In genomic region chr5:115488841-115489698, GRCm38 (mm10) we compare ENCODE assay signal across 7 mouse cellular contexts. TPM values are rescaled to one million over a fixed set of nuclear protein-coding genes. Genes with fewer than 3 reads are reported as not detected.
DNase-seq lines count a peak whose midpoint lies in the region; ATAC-seq lines count a peak whose summit lies in the region.

No protein-coding gene starts in this region.

- H3K9ac ChIP-seq in intestine, embryonic 16.5 days (ENCODE audit: low read depth, low read length) = peak overlapping the region; percentile 82
- H3K9ac ChIP-seq in midbrain, embryonic 13.5 days (replicated peaks) = peak overlapping the region; percentile 84

- ATAC-seq in intestine, embryonic 16.5 days = peak; percentile 70
- ATAC-seq in midbrain, embryonic 13.5 days = peak; percentile 69

- peak overlapping the region; percentile 46 for H3K4me3 ChIP-seq in intestine, embryonic 16.5 days (ENCODE audit: low read length)
- H3K4me3 ChIP-seq in midbrain, embryonic 13.5 days (replicated peaks) = peak overlapping the region; percentile 45

- no peaks in the 10 kb centered on the region for H3K27me3 ChIP-seq in intestine, embryonic 16.5 days (replicated peaks; ENCODE audit: control insufficient read depth, insufficient read depth, low read length)
- H3K27me3 ChIP-seq in midbrain, embryonic 13.5 days = no peaks in the 10 kb centered on the region

- peak overlapping the region; percentile 75 for H3K4me2 ChIP-seq in intestine, embryonic 16.5 days (ENCODE audit: low read depth, low read length)
- peak overlapping the region; percentile 62 for H3K4me2 ChIP-seq in midbrain, embryonic 13.5 days (replicated peaks)

- peaks cover 21% of the 10 kb centered on the region for H3K4me1 ChIP-seq in intestine, embryonic 16.5 days (ENCODE audit: control insufficient read depth, insufficient read depth, low read length)
- peaks cover 31% of the 10 kb centered on the region for H3K4me1 ChIP-seq in midbrain, embryonic 13.5 days (replicated peaks)

- H3K9me3 ChIP-seq in intestine, embryonic 16.5 days (ENCODE audit: control insufficient read depth, low read length) = no peaks in the 10 kb centered on the region
- no peaks in the 10 kb centered on the region for H3K9me3 ChIP-seq in midbrain, embryonic 13.5 days

- DNase-seq in adrenal gland, adult 2 months = peak; percentile 79
- peak; percentile 94 for DNase-seq in embryo, embryonic 11 days
- peak; percentile 49 to 77 for DNase-seq in gastrocnemius, postnatal 36 days
- peak; percentile 81 for DNase-seq in left cerebral cortex, postnatal 4 days
- DNase-seq in spleen, adult 18-20 months = peak; percentile 64 to 77

- WGBS in intestine, embryonic 16.5 days = under 1% methylated on average over 39 of the region's 39 CpGs
- WGBS in midbrain, embryonic 13.5 days = under 1% methylated on average over 37 of the region's 39 CpGs

- H3K36me3 ChIP-seq in intestine, embryonic 16.5 days (ENCODE audit: control insufficient read depth, insufficient read depth, low read length) = no peaks in the 10 kb centered on the region
- no peaks in the 10 kb centered on the region for H3K36me3 ChIP-seq in midbrain, embryonic 13.5 days

- intact Hi-C loops in gastrocnemius, postnatal 36 days (cut with DNase I) = no loop called here
- intact Hi-C loops in left cerebral cortex, postnatal 4 days (cut with DNase I) = no loop called here

- H3K27ac ChIP-seq in intestine, embryonic 16.5 days (ENCODE audit: low read length) = peak overlapping the region; percentile 100
- H3K27ac ChIP-seq in midbrain, embryonic 13.5 days = peak overlapping the region; percentile 100

RNA-seq across cellular contexts. Expression of gene Sirt4, which starts 4.5 kb away (rescaled TPM):
- total RNA-seq in adrenal gland, adult 2 months (2021) = 10 to 100 TPM; 15.1 to 28.0 TPM
- 47.4 and 61.7 TPM in 2 replicates for polyA plus RNA-seq in adrenal gland, adult 2 months (2012; rRNA removed)
- total RNA-seq in gastrocnemius, postnatal 36 days (2021) = 10 to 100 TPM; 11.2 to 12.2 TPM
- polyA plus RNA-seq in intestine, embryonic 16.5 days (2015; fragmentation: Nextera tagmentation; extraction: Ambion mirVana) = 20.4 and 23.1 TPM in 2 replicates
- 10 to 100 TPM; 28.4 to 31.5 TPM for total RNA-seq in left cerebral cortex, postnatal 4 days (2021)
- polyA plus RNA-seq in midbrain, embryonic 13.5 days (2015; fragmentation: Nextera tagmentation; extraction: Ambion mirVana) = 26.1 and 28.7 TPM in 2 replicates

RNA-seq across cellular contexts. Expression of gene Pxn, which starts 17.4 kb away (rescaled TPM):
- 10 to 100 TPM; 39.4 to 47.2 TPM for total RNA-seq in adrenal gland, adult 2 months (2021)
- polyA plus RNA-seq in adrenal gland, adult 2 months (2012; rRNA removed) = 66.9 and 67.5 TPM in 2 replicates
- total RNA-seq in gastrocnemius, postnatal 36 days (2021) = 10 to 100 TPM; 78.1 to 80.7 TPM
- 71.9 and 88.2 TPM in 2 replicates for polyA plus RNA-seq in intestine, embryonic 16.5 days (2015; fragmentation: Nextera tagmentation; extraction: Ambion mirVana)
- 10 to 100 TPM; 23.9 to 24.7 TPM for total RNA-seq in left cerebral cortex, postnatal 4 days (2021)
- polyA plus RNA-seq in midbrain, embryonic 13.5 days (2015; fragmentation: Nextera tagmentation; extraction: Ambion mirVana) = 16.2 and 18.3 TPM in 2 replicates

RNA-seq across cellular contexts. Expression of gene Pla2g1b, which starts 23.0 kb away (rescaled TPM):
- total RNA-seq in adrenal gland, adult 2 months (2021) = not detected
- 7.6 TPM in 1 of 2 replicates, not detected in the other for polyA plus RNA-seq in adrenal gland, adult 2 months (2012; rRNA removed)
- total RNA-seq in gastrocnemius, postnatal 36 days (2021) = not detected
- polyA plus RNA-seq in intestine, embryonic 16.5 days (2015; fragmentation: Nextera tagmentation; extraction: Ambion mirVana) = 1.2 and 1.3 TPM in 2 replicates
- not detected for total RNA-seq in left cerebral cortex, postnatal 4 days (2021)
- not detected in 2 replicates for polyA plus RNA-seq in midbrain, embryonic 13.5 days (2015; fragmentation: Nextera tagmentation; extraction: Ambion mirVana)

RNA-seq across cellular contexts. Expression of gene Msi1, which starts 59.7 kb away (rescaled TPM):
- 10 to 100 TPM; 16.3 to 19.1 TPM for total RNA-seq in adrenal gland, adult 2 months (2021)
- polyA plus RNA-seq in adrenal gland, adult 2 months (2012; rRNA removed) = 24.0 and 29.5 TPM in 2 replicates
- total RNA-seq in gastrocnemius, postnatal 36 days (2021) = under 1 TPM; 0.36 to 0.49 TPM
- polyA plus RNA-seq in intestine, embryonic 16.5 days (2015; fragmentation: Nextera tagmentation; extraction: Ambion mirVana) = 3.0 and 4.5 TPM in 2 replicates
- total RNA-seq in left cerebral cortex, postnatal 4 days (2021) = 100 to 1,000 TPM; 110 to 114 TPM
- polyA plus RNA-seq in midbrain, embryonic 13.5 days (2015; fragmentation: Nextera tagmentation; extraction: Ambion mirVana) = 112 and 133 TPM in 2 replicates

Comparison
In these comparisons a context has a peak if more than half of its experiments do, and no peak if none do; other contexts are left out.
1. Peak in every context shown above with its lines: DNase-seq, ATAC-seq, H3K4me3 ChIP-seq and H3K27ac ChIP-seq.